Mouse (Mus musculus) retina, postnatal 7 days (tissue): ENCODE data around the gene Pin1.
"Not testable (repeated sequence)": the region's sequence is repeated elsewhere in the genome, so short reads cannot be mapped to it uniquely, and the experiment has no call there.

ENCODE experiments used
- DNase-seq: peaks from one replicate; pipeline ENCODE4 v3.0.0-alpha.2; 2012; ENCODE audit warnings: low read depth, low spot score

The Pin1 gene

DNA sequence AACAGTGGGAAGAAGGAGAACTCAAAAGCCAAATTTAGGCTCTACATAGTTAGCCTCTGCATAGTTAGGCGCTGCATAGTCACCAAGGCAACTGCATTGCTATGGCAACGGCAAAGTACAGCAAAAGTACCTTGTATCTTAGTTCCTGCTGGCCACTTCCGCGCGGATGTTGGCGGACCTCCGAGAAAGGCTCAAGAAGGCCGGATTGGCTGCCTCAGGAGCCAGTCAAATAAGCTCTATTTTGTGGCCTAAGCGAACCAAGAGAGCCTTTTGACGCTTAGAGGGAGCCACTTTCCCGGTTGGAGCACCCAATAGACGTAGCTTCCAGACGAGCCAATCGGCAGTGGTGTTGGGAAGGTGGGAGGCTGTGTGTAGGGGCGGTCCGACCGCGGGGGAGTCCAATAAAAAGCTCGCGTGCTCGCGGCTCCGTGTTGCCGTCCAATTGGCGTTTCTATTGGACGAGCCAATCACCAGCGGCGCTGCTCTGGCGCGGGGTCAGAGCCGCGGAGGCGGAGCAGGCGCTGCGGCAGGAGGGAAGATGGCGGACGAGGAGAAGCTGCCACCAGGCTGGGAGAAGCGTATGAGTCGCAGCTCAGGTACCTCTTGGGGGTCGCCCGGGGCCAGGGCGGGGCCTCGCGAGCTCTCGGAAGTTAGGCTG is at the start of gene Pin1:
TSS of gene Pin1 (plus strand) at position 494 of the 658 bp plus-strand sequence.
- peak; percentile 97 for DNase-seq

DNA sequence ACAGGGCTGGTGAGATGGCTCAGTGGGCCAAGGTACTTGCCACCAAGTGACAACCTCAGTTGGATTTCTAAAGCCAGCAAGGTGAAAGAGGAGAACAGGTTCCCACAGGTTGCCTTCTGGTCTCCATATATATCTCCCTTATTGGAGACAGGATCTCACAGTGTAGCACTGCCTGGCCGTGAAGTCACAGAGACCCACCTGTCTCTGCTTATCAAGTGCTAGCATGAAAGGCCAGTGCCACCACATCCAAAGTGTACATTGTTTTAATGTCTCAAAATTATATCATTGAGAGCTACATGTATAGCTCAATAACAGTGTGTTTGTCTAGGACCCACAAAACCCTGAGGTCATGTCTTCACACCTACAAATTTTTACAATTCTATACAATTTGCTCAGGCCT is 45.6 kb upstream of the Pin1 start:
- DNase-seq = no peak

- DNase-seq = peak; percentile 89
Measured at GRCm38 (mm10) chr9:20607100-20607974, 44.6 kb upstream of the Pin1 start.

GRCm38 (mm10) chr9:20609831-20610464 is 41.9 kb upstream of the Pin1 start:
- no peak for DNase-seq

GRCm38 (mm10) chr9:20611976-20612375 is 39.9 kb upstream of the Pin1 start:
- DNase-seq = no peak

DNA sequence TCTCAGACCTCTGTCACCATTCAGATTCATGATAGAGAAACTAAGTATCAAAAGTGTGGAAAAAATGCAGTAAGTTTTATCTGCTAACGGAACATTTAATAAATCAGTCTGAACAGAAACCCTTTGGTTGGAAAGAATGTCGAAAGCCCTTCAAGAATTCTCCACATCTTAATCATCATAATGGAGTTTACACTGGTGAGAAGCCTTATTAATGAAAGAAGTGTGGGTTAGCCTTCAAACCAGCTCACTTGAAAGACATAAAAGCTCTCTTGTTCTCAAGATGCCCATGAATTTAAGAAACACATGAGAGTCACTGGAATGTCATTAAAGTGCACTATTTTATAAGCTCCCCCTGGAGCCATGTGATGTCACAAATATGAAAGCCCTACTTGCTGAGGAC is 35.2 kb upstream of the Pin1 start:
- DNase-seq = no peak

- no peak for DNase-seq
Measured at GRCm38 (mm10) chr9:20631332-20631731, 20.6 kb upstream of the Pin1 start.

- DNase-seq = not testable (repeated sequence)
Measured at GRCm38 (mm10) chr9:20635676-20636075, 16.2 kb upstream of the Pin1 start.

DNA sequence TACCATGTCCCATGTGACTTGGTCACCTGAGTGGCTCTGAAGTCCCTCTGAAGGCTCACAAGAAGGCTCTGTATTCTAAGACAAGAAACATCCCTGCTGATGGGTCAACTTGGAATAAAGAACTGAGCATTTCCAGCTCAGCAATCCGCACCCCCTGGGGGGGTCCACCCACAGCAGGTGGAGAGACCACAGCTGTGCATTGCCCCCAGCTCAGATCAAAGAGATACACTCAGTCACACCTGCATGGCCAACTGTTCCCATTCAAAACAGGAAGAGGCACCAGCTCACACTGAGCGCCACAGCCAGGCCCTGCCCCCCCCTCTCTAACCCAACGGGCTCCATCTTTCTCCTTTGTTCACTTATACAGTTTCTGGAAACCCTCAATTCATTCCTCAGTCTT is 15.6 kb upstream of the Pin1 start:
- no peak for DNase-seq

DNA sequence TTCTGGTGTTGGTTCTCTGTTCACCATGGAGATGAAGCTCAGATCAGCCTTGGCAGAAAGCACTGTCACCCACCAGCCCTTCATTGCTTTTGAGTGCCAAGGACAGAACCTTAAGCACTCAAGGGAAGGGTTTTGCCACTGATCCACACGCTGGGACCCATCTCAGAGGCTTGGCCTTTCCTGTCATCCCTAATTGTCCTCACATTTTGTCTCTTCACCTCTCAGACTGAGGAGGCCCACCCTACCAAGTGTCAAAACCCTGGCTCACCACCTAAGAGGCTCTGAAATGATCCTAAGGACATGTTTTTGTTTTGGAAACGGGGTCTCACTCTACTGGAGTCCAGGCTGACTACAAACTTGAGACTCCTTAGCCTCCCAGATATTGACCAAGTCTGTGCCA is 15.1 kb upstream of the Pin1 start:
- DNase-seq = no peak

- no peak for DNase-seq
Measured at GRCm38 (mm10) chr9:20638552-20638951, 13.3 kb upstream of the Pin1 start.

DNA sequence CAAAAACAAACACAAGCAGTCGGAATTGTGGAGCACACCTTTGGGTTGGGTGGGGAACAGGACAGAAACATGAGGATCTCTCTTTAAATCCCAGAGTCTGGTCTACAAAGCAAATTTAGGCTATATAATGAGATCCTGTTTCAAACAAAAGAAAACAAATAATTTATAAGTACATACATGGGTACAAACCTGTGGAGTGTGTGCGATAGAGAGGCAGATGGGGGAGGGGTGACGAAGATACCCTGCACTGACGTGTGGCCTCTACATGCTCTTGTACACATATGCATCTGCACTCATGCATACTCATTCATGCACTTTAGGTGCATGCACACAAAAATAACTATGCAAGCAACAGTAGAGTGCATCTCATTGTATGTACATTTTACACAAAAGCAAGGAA is 12.4 kb upstream of the Pin1 start:
- DNase-seq = no peak

- no peak for DNase-seq
Measured at GRCm38 (mm10) chr9:20641501-20641900, 10.4 kb upstream of the Pin1 start.

- DNase-seq = peak; percentile 66
Measured at GRCm38 (mm10) chr9:20642101-20642895, 9.6 kb upstream of the Pin1 start, which contains the start of gene Ubl5. Ubl5 (plus strand) TSS chr9:20642878.

- peak; percentile 61 for DNase-seq
Measured at GRCm38 (mm10) chr9:20642896-20643466, 8.9 kb upstream of the Pin1 start.

GRCm38 (mm10) chr9:20643781-20644180 is 8.1 kb upstream of the Pin1 start:
- no peak for DNase-seq

- peak; percentile 78 for DNase-seq
Measured at GRCm38 (mm10) chr9:20644360-20645081, 7.4 kb upstream of the Pin1 start, which contains the start of gene Fbxl12. Fbxl12 (minus strand) TSS chr9:20644767.

GRCm38 (mm10) chr9:20645121-20645520 is 6.8 kb upstream of the Pin1 start:
- no peak for DNase-seq

DNA sequence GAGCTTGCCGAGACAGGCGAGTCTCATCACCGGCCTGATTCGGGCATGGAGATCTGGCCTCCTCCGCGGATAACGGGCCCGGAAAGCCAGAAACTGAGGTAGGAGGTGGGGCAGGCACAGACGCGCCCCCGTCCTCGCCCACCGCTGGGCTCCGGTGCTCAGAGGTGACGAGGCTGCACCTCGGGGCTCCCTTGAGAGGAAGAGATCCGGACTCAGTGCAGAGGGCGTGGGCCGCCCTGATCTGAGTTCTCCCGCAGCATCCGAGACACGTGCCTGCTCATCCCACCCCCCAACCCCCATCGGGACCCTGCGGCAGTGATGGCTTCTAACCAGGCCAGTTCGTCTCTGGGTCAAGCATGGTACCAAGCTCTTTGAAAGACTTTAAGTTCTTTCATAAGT is 364 bp downstream of the Pin1 start:
- DNase-seq = no peak

- no peak for DNase-seq
Measured at GRCm38 (mm10) chr9:20653859-20654258, 2.0 kb downstream of the Pin1 start.

DNA sequence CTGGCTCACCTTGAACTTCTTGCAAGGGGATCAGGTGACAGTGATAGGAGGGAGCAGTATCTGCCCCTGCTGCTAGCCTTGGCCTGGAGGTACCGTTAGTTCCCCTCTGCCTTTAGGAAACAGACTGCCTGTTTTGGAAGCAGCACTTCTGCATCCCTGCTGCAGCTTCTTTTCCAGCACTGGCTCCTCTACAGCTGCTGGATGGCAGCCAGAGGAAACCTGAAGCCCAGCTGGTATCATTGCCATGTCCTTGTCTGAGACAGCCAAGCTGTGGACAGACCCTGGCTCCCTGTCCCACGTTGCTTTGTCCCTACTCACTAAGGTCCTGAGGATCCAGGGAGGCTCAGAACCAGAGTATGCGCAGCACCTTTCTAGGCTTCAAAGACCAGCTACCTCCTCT is 5.7 kb downstream of the Pin1 start:
- DNase-seq = no peak
